Mouse (Mus musculus) frontal cortex, adult (tissue): ENCODE measurements at regions not wholly inside any gene's neighbourhood (a gene's known extent, or its start where the extent isn't known, plus 50 kb on each side); places are given as distances from the start of the nearest gene placed in this dataset.
A peak's percentile ranks its signal among the peaks of the same experiment; 100 is the strongest.

ENCODE experiments used
- ATAC-seq: cut with Nextera tagmentation; 2 replicates; pipeline ENCODE4 v1.9.2; 2017; ENCODE audit warnings: mild to moderate bottlenecking, moderate library complexity, mixed read lengths; ENCODE audit not compliant: low TSS enrichment

- no peak for ATAC-seq
These were observed 105.1 kb downstream of the Mtx2 start for GRCm38 (mm10) chr2:74930702-74931101.

GRCm38 (mm10) chr2:74933190-74933589 is 107.6 kb downstream of the Mtx2 start:
- ATAC-seq: no peak

- no peak for ATAC-seq
These were observed 108.2 kb downstream of the Mtx2 start for GRCm38 (mm10) chr2:74933771-74934170.

- no peak for ATAC-seq
These were observed 113.1 kb downstream of the Mtx2 start for GRCm38 (mm10) chr2:74938711-74939110.

- ATAC-seq: no peak
These were observed 116.4 kb downstream of the Mtx2 start for GRCm38 (mm10) chr2:74941966-74942365.

GRCm38 (mm10) chr2:74942611-74943198 is 117.1 kb downstream of the Mtx2 start:
- no peak for ATAC-seq

GRCm38 (mm10) chr2:74945185-74945749 is 119.7 kb downstream of the Mtx2 start:
- ATAC-seq: no peak

- no peak for ATAC-seq
These were observed 126.0 kb downstream of the Mtx2 start for GRCm38 (mm10) chr2:74951401-74952260.

GRCm38 (mm10) chr2:74954101-74954500 is 128.5 kb downstream of the Mtx2 start:
- no peak for ATAC-seq

GRCm38 (mm10) chr2:74955281-74956128 is 129.9 kb downstream of the Mtx2 start:
- ATAC-seq: no peak

GRCm38 (mm10) chr2:74956129-74956450 is 130.5 kb downstream of the Mtx2 start:
- ATAC-seq: no peak

GRCm38 (mm10) chr2:74956556-74956955 is 131.0 kb downstream of the Mtx2 start:
- no peak for ATAC-seq

- no peak for ATAC-seq
These were observed 134.3 kb downstream of the Mtx2 start for GRCm38 (mm10) chr2:74959936-74960335.

GRCm38 (mm10) chr2:74962416-74962815 is 136.8 kb downstream of the Mtx2 start:
- no peak for ATAC-seq

- peak; percentile 88 for ATAC-seq
These were observed 138.8 kb downstream of the Mtx2 start for GRCm38 (mm10) chr2:74964360-74964759.

GRCm38 (mm10) chr2:74964980-74965379 is 139.4 kb downstream of the Mtx2 start:
- ATAC-seq: no peak

GRCm38 (mm10) chr2:74965384-74966060 is 139.9 kb downstream of the Mtx2 start:
- no peak for ATAC-seq

- no peak for ATAC-seq
These were observed 145.1 kb downstream of the Mtx2 start for GRCm38 (mm10) chr2:74970611-74971265.

- ATAC-seq: no peak
These were observed 147.8 kb downstream of the Mtx2 start for GRCm38 (mm10) chr2:74973386-74973785.

- ATAC-seq: 0 out of 2 replicates have a peak, but pooled peaks have one; percentile 57
These were observed 149.2 kb downstream of the Mtx2 start for GRCm38 (mm10) chr2:74974595-74975325.
